Mouse (Mus musculus) erythroblast, adult 5-6 weeks (primary cell): ENCODE data around the gene Gm42688. TPM values are rescaled to one million over a fixed set of nuclear protein-coding genes. Genes with fewer than 3 reads are reported as not detected.

Source experiments
- total RNA-seq, 2 experiments: library from RNA; stranded (forward) in 1 of 2; stranded (reverse) in 1 of 2; fragments of 150-400 nt in 1 of 2; fragments of 200-764, 138-1000 nt in 1 of 2; gene quantifications; 2 replicates each; pipeline versions ENCODE4 v1.2.3 to v1.2.4; 2015 to 2017; ENCODE audit warnings: low replicate concordance in 2 of 2

The Gm42688 gene
- total RNA-seq, 2 experiments from 2014 or later: 0.19 to 0.94 TPM

Other genes with a start within 250 kb of the Gm42688 start
- not detected in 2 replicates for gene Sema4f, start 161.8 kb upstream of the Gm42688 start, total RNA-seq (2015; ENCODE audit: low replicate concordance)
- gene Sema4f, start 161.8 kb upstream of the Gm42688 start, total RNA-seq (2017; ENCODE audit: low replicate concordance): not detected in 2 replicates
- gene M1ap, start 154.7 kb upstream of the Gm42688 start, total RNA-seq (2015; ENCODE audit: low replicate concordance): 2.7 and 25.6 TPM in 2 replicates
- 8.2 and 16.6 TPM in 2 replicates for gene M1ap, start 154.7 kb upstream of the Gm42688 start, total RNA-seq (2017; ENCODE audit: low replicate concordance)
- 11.3 and 19.4 TPM in 2 replicates for gene Dok1, start 68.1 kb upstream of the Gm42688 start, total RNA-seq (2015; ENCODE audit: low replicate concordance)
- 23.9 and 24.7 TPM in 2 replicates for gene Dok1, start 68.1 kb upstream of the Gm42688 start, total RNA-seq (2017; ENCODE audit: low replicate concordance)
- 1.5 and 2.9 TPM in 2 replicates for gene Loxl3, start 67.4 kb upstream of the Gm42688 start, total RNA-seq (2015; ENCODE audit: low replicate concordance)
- gene Loxl3, start 67.4 kb upstream of the Gm42688 start, total RNA-seq (2017; ENCODE audit: low replicate concordance): 3.2 and 3.6 TPM in 2 replicates
- 197 and 242 TPM in 2 replicates for gene Aup1, start 47.1 kb upstream of the Gm42688 start, total RNA-seq (2015; ENCODE audit: low replicate concordance)
- 212 and 218 TPM in 2 replicates for gene Aup1, start 47.1 kb upstream of the Gm42688 start, total RNA-seq (2017; ENCODE audit: low replicate concordance)
- gene Htra2, start 46.3 kb upstream of the Gm42688 start, total RNA-seq (2015; ENCODE audit: low replicate concordance): 69.4 and 97.8 TPM in 2 replicates
- 41.9 and 57.7 TPM in 2 replicates for gene Htra2, start 46.3 kb upstream of the Gm42688 start, total RNA-seq (2017; ENCODE audit: low replicate concordance)
- gene Dqx1, start 43.8 kb upstream of the Gm42688 start, total RNA-seq (2015; ENCODE audit: low replicate concordance): 1.7 and 3.5 TPM in 2 replicates
- 4.2 and 6.7 TPM in 2 replicates for gene Dqx1, start 43.8 kb upstream of the Gm42688 start, total RNA-seq (2017; ENCODE audit: low replicate concordance)
- not detected in 2 replicates for gene Tlx2, start 31.3 kb upstream of the Gm42688 start, total RNA-seq (2015; ENCODE audit: low replicate concordance)
- not detected in 2 replicates for gene Tlx2, start 31.3 kb upstream of the Gm42688 start, total RNA-seq (2017; ENCODE audit: low replicate concordance)
- gene Pcgf1, start 23.7 kb upstream of the Gm42688 start, total RNA-seq (2015; ENCODE audit: low replicate concordance): 19.8 and 29.7 TPM in 2 replicates
- 11.0 and 18.1 TPM in 2 replicates for gene Pcgf1, start 23.7 kb upstream of the Gm42688 start, total RNA-seq (2017; ENCODE audit: low replicate concordance)
- not detected in 2 replicates for gene Lbx2, start 15.2 kb upstream of the Gm42688 start, total RNA-seq (2015; ENCODE audit: low replicate concordance)
- not detected in 2 replicates for gene Lbx2, start 15.2 kb upstream of the Gm42688 start, total RNA-seq (2017; ENCODE audit: low replicate concordance)
- gene Ccdc142, start within 50 bp of the Gm42688 start, total RNA-seq (2015; ENCODE audit: low replicate concordance): not detected in 2 replicates
- gene Ccdc142, start within 50 bp of the Gm42688 start, total RNA-seq (2017; ENCODE audit: low replicate concordance): 0.98 TPM in 1 of 2 replicates, not detected in the other
- 21.7 and 33.9 TPM in 2 replicates for gene Mrpl53, start 7.4 kb downstream of the Gm42688 start, total RNA-seq (2015; ENCODE audit: low replicate concordance)
- 6.6 and 14.8 TPM in 2 replicates for gene Mrpl53, start 7.4 kb downstream of the Gm42688 start, total RNA-seq (2017; ENCODE audit: low replicate concordance)
- 5.8 and 11.3 TPM in 2 replicates for gene Mogs, start 13.9 kb downstream of the Gm42688 start, total RNA-seq (2015; ENCODE audit: low replicate concordance)
- gene Mogs, start 13.9 kb downstream of the Gm42688 start, total RNA-seq (2017; ENCODE audit: low replicate concordance): 13.8 and 18.5 TPM in 2 replicates
- 7.1 and 18.8 TPM in 2 replicates for gene Wbp1, start 19.9 kb downstream of the Gm42688 start, total RNA-seq (2015; ENCODE audit: low replicate concordance)
- 18.3 and 42.2 TPM in 2 replicates for gene Wbp1, start 19.9 kb downstream of the Gm42688 start, total RNA-seq (2017; ENCODE audit: low replicate concordance)
- gene Ino80b, start 23.8 kb downstream of the Gm42688 start, total RNA-seq (2015; ENCODE audit: low replicate concordance): 0.77 and 5.2 TPM in 2 replicates
- 19.2 and 25.0 TPM in 2 replicates for gene Ino80b, start 23.8 kb downstream of the Gm42688 start, total RNA-seq (2017; ENCODE audit: low replicate concordance)
- 0.63 TPM in 1 of 2 replicates, not detected in the other for gene Rtkn, start 33.8 kb downstream of the Gm42688 start, total RNA-seq (2015; ENCODE audit: low replicate concordance)
- not detected in 2 replicates for gene Rtkn, start 33.8 kb downstream of the Gm42688 start, total RNA-seq (2017; ENCODE audit: low replicate concordance)
- not detected in 2 replicates for gene Wdr54, start 54.8 kb downstream of the Gm42688 start, total RNA-seq (2015; ENCODE audit: low replicate concordance)
- gene Wdr54, start 54.8 kb downstream of the Gm42688 start, total RNA-seq (2017; ENCODE audit: low replicate concordance): 0.28 TPM in 1 of 2 replicates, not detected in the other
- not detected in 2 replicates for gene 1700003E16Rik, start 54.8 kb downstream of the Gm42688 start, total RNA-seq (2015; ENCODE audit: low replicate concordance)
- gene 1700003E16Rik, start 54.8 kb downstream of the Gm42688 start, total RNA-seq (2017; ENCODE audit: low replicate concordance): not detected in 2 replicates
- 21.7 and 21.9 TPM in 2 replicates for gene Dctn1, start 64.3 kb downstream of the Gm42688 start, total RNA-seq (2015; ENCODE audit: low replicate concordance)
- gene Dctn1, start 64.3 kb downstream of the Gm42688 start, total RNA-seq (2017; ENCODE audit: low replicate concordance): 18.0 and 25.9 TPM in 2 replicates
- gene Slc4a5, start 118.2 kb downstream of the Gm42688 start, total RNA-seq (2015; ENCODE audit: low replicate concordance): 1.0 and 1.2 TPM in 2 replicates
- 0.28 and 0.43 TPM in 2 replicates for gene Slc4a5, start 118.2 kb downstream of the Gm42688 start, total RNA-seq (2017; ENCODE audit: low replicate concordance)
- 13.8 and 21.1 TPM in 2 replicates for gene Mthfd2, start 224.3 kb downstream of the Gm42688 start, total RNA-seq (2015; ENCODE audit: low replicate concordance)
- gene Mthfd2, start 224.3 kb downstream of the Gm42688 start, total RNA-seq (2017; ENCODE audit: low replicate concordance): 21.8 and 29.0 TPM in 2 replicates
- 51.6 and 54.6 TPM in 2 replicates for gene Mob1a, start 224.4 kb downstream of the Gm42688 start, total RNA-seq (2015; ENCODE audit: low replicate concordance)
- 71.1 and 78.7 TPM in 2 replicates for gene Mob1a, start 224.4 kb downstream of the Gm42688 start, total RNA-seq (2017; ENCODE audit: low replicate concordance)
- gene Bola3, start 247.5 kb downstream of the Gm42688 start, total RNA-seq (2015; ENCODE audit: low replicate concordance): 99.1 and 113 TPM in 2 replicates
- gene Bola3, start 247.5 kb downstream of the Gm42688 start, total RNA-seq (2017; ENCODE audit: low replicate concordance): 93.6 and 115 TPM in 2 replicates